Mouse (Mus musculus) erythroblast, embryonic 14.5 days (primary cell): Measurements from ENCODE around the gene Parp8.

Source experiments
- GATA1 ChIP-seq: IDR thresholded peaks from 2 replicates; pipeline ENCODE4 v1.6.1; 2012; ENCODE audit warnings: low read length, inconsistent platforms, mixed read lengths
- TAL1 ChIP-seq: IDR thresholded peaks from 3 replicates; pipeline ENCODE4 v1.6.1; 2012; ENCODE audit warnings: low read length, inconsistent platforms, mixed read lengths

- TF ChIP-seq TAL1 (no peak), GATA1 (no peak)
Measured at GRCm38 (mm10) chr13:117035121-117035520, 9.8 kb upstream of the Parp8 start.
